Mouse (Mus musculus) liver, postnatal 0 days (tissue): ENCODE measurements around the gene 5730522E02Rik.

Experiments
- CTCF ChIP-seq: sonication (generic); IDR thresholded peaks from 2 replicates; pipeline ENCODE4 v1.5.1; 2016; ENCODE audit warnings: antibody characterized with exemption, low read depth
- EP300 ChIP-seq: IDR thresholded peaks from 2 replicates; pipeline ENCODE4 v1.6.1; 2016; ENCODE audit warnings: antibody characterized with exemption, low read depth, mild to moderate bottlenecking

DNA sequence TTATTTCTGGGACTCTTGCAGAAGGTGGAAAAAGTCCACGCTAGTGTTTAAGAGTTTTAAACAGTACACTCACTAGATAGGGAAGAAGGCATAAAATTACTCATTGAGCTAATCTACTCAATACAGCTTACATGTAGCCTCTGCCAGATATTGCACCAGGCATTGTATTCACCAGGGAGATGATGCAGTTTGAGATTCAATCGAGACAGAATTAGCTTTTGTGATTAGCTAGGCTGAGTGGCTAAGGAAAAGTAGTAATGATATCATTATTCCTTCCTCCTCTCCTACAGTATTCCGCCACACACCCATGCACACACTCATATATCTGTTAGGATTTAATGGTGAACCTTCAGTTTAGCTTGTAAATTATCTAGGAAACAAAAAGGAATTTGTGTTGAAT is 615.8 kb downstream of the 5730522E02Rik start:
- no peak for TF ChIP-seq CTCF
- TF ChIP-seq EP300, result no peak
